Mouse (Mus musculus) spleen, postnatal 14 days (tissue): ENCODE measurements around the gene Fhod1.
"Not testable (repeated sequence)": the region's sequence is repeated elsewhere in the genome, so short reads cannot be mapped to it uniquely, and the experiment has no call there.

Source experiments
- DNase-seq, 2 experiments: peaks; one replicate each; pipeline ENCODE4 v3.0.0; 2021 to 2022; ENCODE audit warnings: low spot score in 2 of 2

The Fhod1 gene

DNA sequence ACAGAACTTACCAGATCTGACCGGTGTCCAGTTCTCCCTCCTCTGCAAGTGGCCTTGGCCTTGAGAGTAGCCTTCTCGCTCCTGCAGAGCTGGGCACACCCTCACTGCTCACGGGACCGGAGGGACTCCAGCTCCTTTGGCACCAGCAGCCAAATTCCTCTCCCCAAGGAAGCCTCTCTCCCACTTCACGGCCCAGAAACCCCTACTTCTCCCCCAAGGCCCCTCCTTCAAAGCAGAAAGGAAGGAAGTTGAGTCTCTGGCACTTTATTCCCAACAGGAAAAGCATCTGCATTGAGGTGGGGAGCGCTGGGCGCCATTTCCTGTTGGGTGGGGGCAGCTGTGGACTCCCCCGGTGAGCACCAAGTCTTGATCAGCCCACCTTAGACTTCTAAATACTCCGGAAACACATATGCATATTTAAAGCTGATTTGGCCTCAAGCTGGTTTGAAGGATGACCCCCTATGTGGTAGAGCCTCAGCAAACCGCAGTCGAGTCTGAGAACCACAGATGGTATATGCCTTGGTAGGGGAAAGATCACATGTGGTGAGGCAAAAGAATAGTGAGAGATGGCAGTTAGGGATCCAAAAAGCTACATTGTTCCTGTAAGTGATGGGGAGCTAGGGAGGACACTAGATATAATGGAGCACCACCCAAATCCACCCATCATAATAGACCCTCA is 51.7 kb downstream of the Fhod1 start, which contains the start of gene Exoc3l:
Gene Exoc3l, minus strand, starts transcription at position 207 of the 679 bp plus-strand sequence.
- no peak for DNase-seq

- DNase-seq = no peak
Observed at GRCm38 (mm10) chr8:105295256-105295655, 52.5 kb downstream of the Fhod1 start.

DNA sequence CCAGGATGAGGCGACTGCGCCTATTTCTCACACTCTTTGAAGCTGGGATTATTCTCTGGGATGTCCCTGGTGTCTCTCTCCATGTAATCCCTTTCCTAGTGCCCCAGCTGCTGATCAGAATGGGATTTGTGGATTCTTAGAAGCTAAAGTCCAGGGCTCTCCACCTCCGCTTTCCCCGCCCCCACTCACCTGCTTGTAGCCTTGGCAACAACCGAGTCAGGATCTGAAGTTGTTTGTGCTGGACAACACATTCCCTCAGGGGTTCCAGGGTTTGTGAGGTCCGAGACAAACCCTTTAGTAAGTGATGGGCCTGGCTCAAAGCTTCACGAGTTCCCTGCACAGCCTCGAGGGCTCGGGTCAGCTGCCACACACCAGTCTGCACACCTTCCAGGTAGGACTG is 53.0 kb downstream of the Fhod1 start:
- DNase-seq = no peak

DNA sequence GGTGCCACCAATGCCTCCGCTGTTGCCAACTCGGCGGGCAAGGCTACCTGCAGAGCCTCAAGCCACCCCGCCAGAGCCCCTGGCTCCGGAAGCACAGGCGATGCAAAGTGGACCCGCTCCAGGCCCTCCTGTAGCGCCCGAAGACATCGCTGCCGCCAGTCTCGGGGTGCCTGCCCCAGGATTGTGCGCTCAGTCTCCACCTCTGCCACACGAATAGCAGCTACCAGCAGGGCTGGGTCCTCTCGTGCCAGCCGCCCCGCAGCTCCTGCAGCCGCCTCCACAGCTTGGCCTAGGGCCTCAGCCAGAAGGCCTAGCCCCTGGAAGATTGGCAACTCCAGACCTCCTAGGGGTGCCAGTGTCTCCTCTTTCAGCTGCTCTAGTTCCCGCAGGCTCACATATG is 54.3 kb downstream of the Fhod1 start:
- no peak for DNase-seq

DNA sequence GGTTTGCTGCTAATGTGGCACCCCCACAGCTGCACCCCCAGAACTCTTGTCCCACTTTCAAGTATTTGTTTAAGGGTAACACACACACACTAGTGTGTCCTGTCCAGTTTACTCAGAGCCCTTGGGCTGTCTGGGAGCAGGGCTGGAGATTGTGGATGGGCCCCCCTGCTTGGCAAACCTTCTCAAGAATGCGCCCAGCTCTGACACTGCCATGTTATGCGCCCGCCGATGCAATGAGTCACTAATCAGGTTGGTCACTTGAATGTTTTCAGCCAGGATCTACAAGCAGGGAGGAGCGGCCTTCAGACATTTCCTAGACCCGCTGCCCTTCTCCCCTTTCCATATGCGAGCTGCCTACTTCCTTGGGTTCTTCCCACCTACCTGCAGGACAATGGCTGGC is 55.3 kb downstream of the Fhod1 start:
- DNase-seq = no peak

DNA sequence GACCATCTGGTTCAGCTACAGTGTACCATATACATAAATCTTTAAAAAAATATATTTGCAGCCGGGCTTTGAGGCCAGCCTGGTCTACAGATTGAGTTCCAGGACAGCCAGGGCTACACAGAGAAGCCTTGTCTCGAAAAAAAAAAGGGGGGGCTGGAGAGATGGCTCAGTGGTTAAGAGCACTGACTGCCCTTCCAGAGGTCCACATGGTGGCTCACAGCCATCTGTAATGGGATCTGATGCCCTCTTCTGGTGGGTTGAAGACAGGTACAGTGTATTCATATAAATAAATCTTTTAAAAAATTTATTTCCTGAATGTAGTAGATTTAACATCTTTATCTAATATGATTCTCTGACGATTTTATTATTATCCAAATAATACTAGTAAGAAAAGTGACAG is 56.0 kb downstream of the Fhod1 start:
- not testable (repeated sequence) for DNase-seq

DNA sequence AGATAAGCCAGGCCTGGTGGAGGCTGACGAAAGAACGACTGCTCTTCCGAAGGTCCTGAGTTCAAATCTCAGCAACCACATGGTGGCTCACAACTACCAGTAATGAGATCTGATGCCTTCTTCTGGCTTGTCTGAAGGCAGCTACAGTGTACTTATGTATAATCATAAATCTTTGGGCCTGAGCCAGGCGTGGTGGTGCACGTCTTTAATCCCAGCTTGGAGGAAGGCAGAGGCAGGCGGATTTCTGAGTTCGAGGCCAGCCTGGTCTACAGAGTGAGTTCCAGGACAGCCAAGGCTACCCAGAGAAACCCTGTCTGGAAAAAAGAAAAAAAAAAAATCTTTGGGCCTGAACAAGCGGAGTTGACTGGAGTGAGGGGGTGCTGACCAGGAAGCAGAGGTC is 56.4 kb downstream of the Fhod1 start:
- not testable (repeated sequence) for DNase-seq

DNA sequence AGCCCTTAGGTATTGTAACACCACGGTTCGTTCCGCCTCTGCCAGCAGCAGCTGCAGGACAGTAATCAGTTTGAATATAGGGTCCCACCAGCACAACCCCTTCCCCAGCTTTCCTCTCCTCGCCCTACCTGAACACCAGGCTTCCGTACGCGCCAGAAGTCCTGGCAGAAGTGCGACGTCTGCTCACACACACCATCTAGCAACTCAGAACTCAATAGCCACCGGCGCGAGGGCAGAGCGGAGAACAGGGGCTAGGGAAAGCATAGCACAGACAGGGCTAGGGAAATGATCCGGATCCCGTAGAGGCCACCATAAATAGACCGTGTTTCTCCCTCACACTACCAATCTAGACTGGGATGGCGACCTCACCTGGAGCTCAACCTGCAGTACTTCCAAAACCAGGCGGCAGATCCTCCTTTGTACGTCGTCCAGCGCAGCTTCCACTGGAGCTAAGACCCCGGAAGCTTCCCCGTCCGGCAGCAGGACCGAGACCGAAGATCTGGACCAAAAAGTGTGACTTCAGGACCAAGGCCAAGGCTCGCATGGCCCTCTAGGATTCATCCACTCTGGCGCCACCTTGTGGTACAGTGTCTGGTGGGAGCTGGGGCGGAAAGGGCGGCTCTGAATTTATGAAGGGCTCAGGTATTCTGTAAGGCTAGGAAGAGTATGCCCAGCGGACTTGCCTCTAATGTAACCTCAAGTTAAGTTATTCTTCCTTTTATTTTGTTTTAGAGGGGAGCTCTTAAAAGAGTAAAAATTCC is 57.0 kb downstream of the Fhod1 start:
- peak; percentile 82 to 94 for DNase-seq

GRCm38 (mm10) chr8:105289805-105290460 is 57.8 kb downstream of the Fhod1 start, which contains the start of gene 4931428F04Rik:
4931428F04Rik (minus strand) TSS chr8:105289864.
- DNase-seq = no peak

- DNase-seq = peak; percentile 84 to 90
Observed at GRCm38 (mm10) chr8:105288958-105289732, 58.6 kb downstream of the Fhod1 start.

DNA sequence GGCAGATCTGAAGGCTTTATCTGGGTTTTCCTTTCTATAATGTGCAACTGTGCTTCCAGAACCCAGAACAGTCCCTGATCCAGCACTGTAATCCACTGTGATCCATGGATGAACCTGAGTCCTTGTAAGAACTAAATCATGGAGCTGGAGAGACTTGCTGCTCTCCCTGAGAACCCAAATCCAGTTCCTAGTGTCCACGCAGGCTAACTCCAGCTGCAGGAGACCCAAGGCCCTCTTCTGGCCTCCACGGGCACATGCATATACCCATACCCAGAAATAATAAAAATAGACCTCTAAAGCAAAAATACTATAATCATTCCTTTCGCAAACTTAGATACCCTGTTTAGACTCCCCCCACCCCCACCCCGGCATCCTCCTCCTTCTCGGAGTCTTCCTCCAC is 59.5 kb downstream of the Fhod1 start:
- DNase-seq = no peak

GRCm38 (mm10) chr8:105286907-105287306 is 60.8 kb downstream of the Fhod1 start:
- DNase-seq = no peak

DNA sequence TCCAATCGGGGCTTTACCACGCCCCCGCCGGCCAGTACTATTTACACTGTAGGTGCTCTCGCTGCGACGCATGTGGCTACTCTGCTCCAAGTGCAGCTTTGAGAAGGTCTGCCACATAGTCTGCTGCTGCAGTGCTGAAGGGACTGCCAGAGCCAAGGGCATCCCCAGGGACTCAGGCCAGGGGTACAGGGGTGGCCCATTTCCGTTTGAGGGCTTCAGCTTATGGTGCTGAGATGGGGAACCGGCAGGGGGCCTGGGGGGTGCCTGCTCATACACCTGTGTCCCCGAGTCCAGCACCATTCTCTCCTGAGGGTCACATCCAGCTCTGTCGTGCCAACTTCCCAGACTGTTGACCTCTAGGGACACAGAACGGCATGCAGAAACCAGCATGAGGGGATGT is 62.2 kb downstream of the Fhod1 start:
- DNase-seq = no peak

GRCm38 (mm10) chr8:105283074-105283473 is 64.7 kb downstream of the Fhod1 start:
- DNase-seq = peak in 1 of 2 experiments; percentile 44

DNA sequence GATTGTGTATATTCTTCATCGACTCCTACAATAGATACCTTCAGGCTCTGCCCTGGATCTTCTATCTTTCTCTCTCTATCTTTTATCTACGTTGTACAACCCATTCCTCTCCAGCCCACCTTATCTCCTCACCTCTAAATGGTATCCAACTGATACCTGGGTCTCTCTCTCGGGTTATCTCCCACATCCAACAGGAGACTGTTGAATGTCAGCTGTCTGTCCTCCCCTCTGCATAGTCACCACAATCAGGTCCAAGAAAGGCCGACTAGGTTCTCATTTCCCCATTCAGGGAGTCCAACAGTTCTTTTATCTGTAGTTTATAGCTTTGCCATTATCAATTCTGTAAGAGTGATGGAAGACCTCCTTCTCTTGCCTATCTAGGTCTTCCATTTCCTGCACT is 65.5 kb downstream of the Fhod1 start:
- DNase-seq = no peak

DNA sequence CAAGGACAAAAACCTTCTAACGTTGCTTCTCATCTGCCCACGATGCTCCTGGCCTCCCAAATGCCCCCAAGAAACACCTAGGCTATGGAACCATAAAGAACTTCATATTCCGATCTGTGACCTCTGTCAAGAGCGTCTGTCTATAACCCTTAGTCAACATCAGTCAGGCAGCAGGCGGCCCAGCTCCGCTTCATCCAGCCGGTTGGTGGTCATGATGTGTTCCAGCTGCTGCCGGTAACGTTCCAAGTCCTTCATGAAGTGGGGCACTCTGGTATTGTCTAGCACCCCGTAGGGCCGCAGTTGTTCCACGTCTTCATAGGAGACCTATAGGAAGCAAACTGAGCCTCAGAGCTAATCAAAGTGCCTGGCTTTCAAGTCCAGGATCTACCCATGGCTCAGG is 65.9 kb downstream of the Fhod1 start:
- DNase-seq = no peak

GRCm38 (mm10) chr8:105280567-105280966 is 67.2 kb downstream of the Fhod1 start:
- DNase-seq = no peak
